Mouse (Mus musculus): Measurements from ENCODE around the gene Fcer1g. TPM values are rescaled to one million over a fixed set of nuclear protein-coding genes. Genes with fewer than 3 reads are reported as not detected.

Fcer1g gene
- polyA plus RNA-seq, 1 experiment from 2014 or later, result 0.49 TPM

DNA sequence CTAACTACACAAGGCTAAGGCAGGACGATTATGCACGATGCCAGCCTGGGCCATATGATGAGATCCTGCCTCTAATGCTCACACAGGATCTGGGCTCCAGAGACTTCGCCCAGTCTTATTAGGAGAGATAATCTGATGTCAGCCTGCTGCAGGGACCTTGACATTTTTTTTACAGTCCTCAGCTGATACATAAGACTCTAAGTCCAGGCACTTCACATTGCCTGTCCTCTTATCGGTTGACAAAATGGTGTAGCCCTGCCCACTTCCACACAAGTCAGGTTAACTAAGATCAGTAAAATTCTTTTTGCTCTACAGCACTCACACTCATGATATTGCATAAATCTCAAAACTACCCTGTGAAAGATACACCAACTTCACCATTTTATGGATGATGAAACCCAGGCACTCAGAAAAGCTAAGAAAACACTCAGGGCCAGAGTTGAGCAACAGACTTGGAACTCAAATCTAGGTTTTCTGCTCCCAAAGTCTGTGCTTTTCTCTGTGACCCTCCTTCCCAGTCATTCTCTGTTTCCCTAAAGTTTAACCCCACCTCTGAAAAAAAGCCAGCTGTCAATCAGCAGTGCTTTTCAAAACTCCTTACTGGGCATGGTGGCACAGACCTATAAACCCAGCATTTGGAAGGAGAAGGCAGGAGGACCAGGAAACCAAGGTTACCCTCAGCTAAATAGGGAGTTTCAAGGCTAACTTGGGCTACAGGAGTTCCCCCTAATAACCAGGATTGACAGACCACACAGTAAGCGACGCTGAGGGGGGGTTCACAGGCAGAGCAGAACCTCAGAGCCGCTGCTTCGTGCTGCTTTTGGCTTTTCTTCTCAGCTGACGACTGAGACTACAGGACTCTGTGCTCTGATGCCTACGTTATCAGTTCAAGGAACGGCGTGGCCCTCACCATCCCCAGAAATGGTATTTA, 1.1 kb downstream of the Fcer1g start:
- H3K27me3 ChIP-seq, result no peaks in the 10 kb centered on the region
- POLR2A ChIA-PET, result interaction anchor here (0.9 to 1.8 kb wide), 4 partner anchors 10 to 84 kb away, joined by 3 to 6 read pairs (median 4); partner anchors contain the start of gene Ndufs2
- ATAC-seq, result no peak
- in situ Hi-C loops (cut with MboI; ENCODE audit: low pct_unique_long_range_greater_than_20kb), result no loop called here
- CTCF ChIA-PET, result interaction anchor here (1.1 to 1.6 kb wide), 2 partner anchors 10 to 15 kb away, joined by 3 read pairs; no protein-coding TSS in a partner anchor
- TF ChIP-seq CTCF (IDR thresholded peaks at IDR 0.05), result no peak
- DNase-seq (ENCODE audit: low read depth, low spot score), result no peak

DNA sequence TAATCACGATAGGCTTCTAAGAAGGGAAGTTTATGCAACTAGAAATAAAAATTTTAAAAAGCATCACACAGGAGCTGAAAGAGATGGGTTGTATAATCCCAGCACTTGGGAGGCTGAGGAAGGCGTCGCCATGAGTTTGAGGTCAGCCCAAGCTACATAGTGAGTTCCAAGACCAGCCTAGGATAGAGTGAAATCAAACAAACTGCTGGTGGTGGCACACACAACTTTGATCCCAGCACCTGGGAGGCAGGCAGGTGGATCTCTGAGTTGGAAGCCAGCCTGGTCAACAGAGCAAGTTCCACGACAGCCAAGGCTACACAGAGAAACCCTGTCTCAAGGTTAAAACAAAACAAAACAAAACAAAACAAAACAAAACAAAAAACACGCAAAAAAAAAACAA, 1.8 kb downstream of the Fcer1g start:
- ChIA-PET CTCF (interaction anchor here (1.1 to 1.6 kb wide), 2 partner anchors 11 to 16 kb away, joined by 3 read pairs; no protein-coding TSS in a partner anchor), POLR2A (interaction anchor here (0.9 to 1.2 kb wide), 4 partner anchors 9 to 119 kb away, joined by 3 to 7 read pairs (median 4); partner anchors contain the start of gene Cfap126)
- no peaks in the 10 kb centered on the region for H3K27me3 ChIP-seq
- TF ChIP-seq CTCF (IDR thresholded peaks at IDR 0.05), result no peak
- in situ Hi-C loops (cut with MboI; ENCODE audit: low pct_unique_long_range_greater_than_20kb), result no loop called here
- ATAC-seq (no peak), DNase-seq (ENCODE audit: low read depth, low spot score) (no peak)

DNA sequence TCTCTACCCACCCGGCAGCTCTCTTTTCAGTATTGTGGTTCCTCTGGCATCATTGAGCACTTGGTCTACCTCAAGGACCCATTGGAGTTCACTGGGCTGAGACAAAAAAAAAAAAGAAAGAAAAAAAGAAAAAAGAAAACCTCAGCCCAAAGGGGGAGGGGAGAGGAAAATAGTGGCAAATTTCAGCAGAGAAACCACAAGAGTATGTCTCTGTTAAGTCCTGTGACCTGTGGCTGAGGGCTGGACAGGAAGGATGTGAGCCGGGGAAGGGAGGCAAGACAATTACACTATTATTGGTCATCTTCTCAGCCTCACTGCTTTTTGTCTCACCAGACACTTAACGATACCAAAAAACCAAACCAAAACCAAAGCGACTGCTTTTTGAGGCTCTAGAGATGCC, 2.3 kb downstream of the Fcer1g start:
- in situ Hi-C loops (cut with MboI; ENCODE audit: low pct_unique_long_range_greater_than_20kb), result no loop called here
- TF ChIP-seq CTCF (IDR thresholded peaks at IDR 0.05), result no peak
- ChIA-PET CTCF (interaction anchor here (1.1 to 1.6 kb wide), 2 partner anchors 11 to 16 kb away, joined by 3 read pairs; no protein-coding TSS in a partner anchor), POLR2A (interaction anchor here (0.7 to 1.2 kb wide), 6 partner anchors 9 to 118 kb away, joined by 3 to 7 read pairs (median 4); partner anchors contain the start of gene Cfap126)
- peak; percentile 55 for ATAC-seq
- DNase-seq (ENCODE audit: low read depth, low spot score), result peak; percentile 62
- no peaks in the 10 kb centered on the region for H3K27me3 ChIP-seq

DNA sequence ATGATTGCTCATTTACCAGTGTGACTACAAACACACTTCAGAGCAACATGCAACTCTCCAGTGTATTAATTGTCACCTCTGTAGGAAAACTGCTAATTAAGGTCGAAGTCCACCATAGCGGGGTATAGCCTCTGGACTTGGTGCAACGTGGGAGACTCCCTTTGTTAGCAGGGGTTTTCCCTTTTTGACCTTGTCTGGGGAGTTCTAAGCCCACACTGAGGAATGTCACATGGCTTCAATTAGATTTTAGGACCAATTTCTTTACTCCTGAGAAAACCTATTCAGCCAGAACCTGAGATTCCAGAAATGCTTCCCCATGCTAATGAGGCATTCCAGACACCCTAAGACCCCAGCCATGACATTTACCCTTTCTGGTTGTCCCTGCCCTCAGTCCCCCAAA, 4.0 kb downstream of the Fcer1g start:
- in situ Hi-C loops (cut with MboI; ENCODE audit: low pct_unique_long_range_greater_than_20kb), result no loop called here
- no peaks in the 10 kb centered on the region for H3K27me3 ChIP-seq
- POLR2A ChIA-PET, result interaction anchor here (1.3 kb wide), 1 partner anchor 40 kb away, joined by 3 read pairs; the partner anchor contains the start of gene B4galt3
- DNase-seq (ENCODE audit: low read depth, low spot score) (no peak), ATAC-seq (no peak)
- CTCF ChIA-PET, result interaction anchor here (1.3 kb wide), 1 partner anchor 8 kb away, joined by 3 read pairs; no protein-coding TSS in a partner anchor
- TF ChIP-seq CTCF (IDR thresholded peaks at IDR 0.05), result no peak

DNA sequence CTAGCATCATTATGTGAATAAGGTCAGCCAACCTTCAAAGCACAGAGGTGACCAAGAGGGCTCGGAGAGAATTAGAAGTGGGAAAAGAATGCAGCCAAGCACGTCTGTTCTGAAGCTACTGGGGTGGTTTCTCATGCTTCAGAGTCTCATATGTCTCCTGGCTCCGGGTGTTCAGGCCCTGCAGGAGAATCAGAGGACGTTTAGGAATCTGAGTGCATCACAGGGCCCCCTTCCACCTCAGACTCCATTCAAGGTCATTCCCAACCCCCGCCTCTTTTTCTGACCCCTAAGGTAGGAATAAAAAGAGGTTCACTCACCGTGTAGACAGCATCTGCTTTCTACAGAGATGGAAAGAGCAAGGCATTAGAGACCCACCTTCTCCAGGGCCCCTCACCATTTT, 4.4 kb downstream of the Fcer1g start:
- no peak for DNase-seq (ENCODE audit: low read depth, low spot score)
- in situ Hi-C loops (cut with MboI; ENCODE audit: low pct_unique_long_range_greater_than_20kb), result no loop called here
- ChIA-PET POLR2A (interaction anchor here (1.3 kb wide), 1 partner anchor 40 kb away, joined by 3 read pairs; the partner anchor contains the start of gene B4galt3), CTCF (interaction anchor here (1.1 to 1.3 kb wide), 2 partner anchors 9 to 81 kb away, joined by 3 read pairs; no protein-coding TSS in a partner anchor)
- H3K27me3 ChIP-seq, result no peaks in the 10 kb centered on the region
- TF ChIP-seq CTCF (IDR thresholded peaks at IDR 0.05), result no peak
- no peak for ATAC-seq

DNA sequence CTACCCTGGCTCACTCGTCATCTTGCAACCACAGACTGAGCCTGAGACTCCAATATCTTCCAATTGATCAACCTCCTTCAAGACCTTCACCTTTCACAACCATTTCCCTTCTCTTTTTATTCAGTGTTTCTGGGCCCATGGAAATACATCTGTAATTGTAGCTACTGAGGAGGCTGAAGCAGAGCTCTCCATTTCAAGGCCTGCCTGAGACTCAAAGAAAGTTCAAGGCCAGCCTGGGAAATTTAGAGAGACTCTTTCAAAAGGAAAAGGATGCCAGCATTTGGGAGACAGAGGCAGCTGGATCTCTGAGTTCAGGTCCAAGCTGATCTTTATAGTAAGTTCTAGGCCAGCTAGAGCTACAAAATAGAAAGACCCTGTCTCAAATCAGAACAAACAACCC, 6.3 kb downstream of the Fcer1g start:
- H3K27me3 ChIP-seq, result no peaks in the 10 kb centered on the region
- no peak for ATAC-seq
- no peak for TF ChIP-seq CTCF (IDR thresholded peaks at IDR 0.05)
- ChIA-PET CTCF (interaction anchor here (1.1 to 1.4 kb wide), 2 partner anchors 11 to 109 kb away, joined by 4 read pairs; no protein-coding TSS in a partner anchor), POLR2A (interaction anchor here (0.6 to 1.0 kb wide), 2 partner anchors 35 to 60 kb away, joined by 3 read pairs; partner anchors contain the start of gene Usp21)
- in situ Hi-C loops (cut with MboI; ENCODE audit: low pct_unique_long_range_greater_than_20kb), result no loop called here
- DNase-seq (ENCODE audit: low read depth, low spot score), result no peak

DNA sequence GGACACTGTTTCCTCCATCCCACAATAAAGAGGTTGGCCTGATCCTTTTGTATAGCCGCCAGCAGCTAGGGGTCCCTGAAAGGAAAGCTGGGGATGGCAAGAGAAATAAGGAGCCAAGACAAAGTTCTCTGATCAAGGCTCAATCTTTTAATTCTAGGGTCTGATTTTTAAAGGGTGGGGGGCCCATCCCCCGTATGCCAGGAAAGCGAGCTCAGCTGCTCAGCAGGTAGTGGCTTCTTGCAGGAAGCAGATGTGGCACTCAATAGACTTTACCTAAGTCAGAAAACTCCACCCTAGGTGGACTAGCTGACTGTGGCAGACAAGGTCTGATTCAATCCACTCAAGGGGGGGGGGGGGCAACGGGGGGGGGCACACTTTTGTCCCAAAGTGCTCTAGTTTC, 7.4 kb downstream of the Fcer1g start:
- ATAC-seq (no peak), DNase-seq (ENCODE audit: low read depth, low spot score) (no peak)
- ChIA-PET POLR2A (no interaction called here), CTCF (no interaction called here)
- in situ Hi-C loops (cut with MboI; ENCODE audit: low pct_unique_long_range_greater_than_20kb), result no loop called here
- no peak for TF ChIP-seq CTCF (IDR thresholded peaks at IDR 0.05)
- no peaks in the 10 kb centered on the region for H3K27me3 ChIP-seq

DNA sequence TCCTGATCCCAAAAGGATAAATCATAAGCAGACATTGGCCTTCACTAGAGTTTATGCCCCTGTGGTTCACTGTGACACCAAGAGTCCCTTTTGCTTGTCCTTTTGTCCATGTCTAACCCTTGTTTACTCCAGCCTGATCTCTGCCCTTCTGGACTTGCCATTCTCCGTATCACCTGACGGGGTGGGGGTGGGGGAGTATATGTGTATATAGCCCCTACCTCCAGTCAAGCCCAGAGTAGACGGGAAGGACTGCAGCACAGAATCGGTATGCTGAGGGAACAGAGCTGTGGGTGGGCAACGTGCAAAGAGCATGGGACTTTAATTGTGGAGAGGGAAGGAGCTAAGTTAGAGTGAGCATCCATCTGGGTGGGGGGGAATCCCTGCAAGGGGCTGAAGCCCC, 9.3 kb downstream of the Fcer1g start, which contains the start of gene Apoa2:
Apoa2 (plus strand) TSS at position 198 of the 400 bp plus-strand sequence.
- ChIA-PET CTCF (interaction anchor here (1.1 to 1.4 kb wide), 2 partner anchors 11 to 14 kb away, joined by 3 read pairs; no protein-coding TSS in a partner anchor), POLR2A (interaction anchor here (0.6 to 0.7 kb wide), 2 partner anchors 20 to 107 kb away, joined by 3 to 4 read pairs; no protein-coding TSS in a partner anchor)
- in situ Hi-C loops (cut with MboI; ENCODE audit: low pct_unique_long_range_greater_than_20kb), result loop anchor here (5.0 kb wide), 2 partner anchors 63 to 113 kb away; partner anchors contain the start of gene Cfap126
- TF ChIP-seq CTCF (IDR thresholded peaks at IDR 0.05), result no peak
- no peak for ATAC-seq
- H3K27me3 ChIP-seq, result no peaks in the 10 kb centered on the region
- DNase-seq (ENCODE audit: low read depth, low spot score), result no peak

DNA sequence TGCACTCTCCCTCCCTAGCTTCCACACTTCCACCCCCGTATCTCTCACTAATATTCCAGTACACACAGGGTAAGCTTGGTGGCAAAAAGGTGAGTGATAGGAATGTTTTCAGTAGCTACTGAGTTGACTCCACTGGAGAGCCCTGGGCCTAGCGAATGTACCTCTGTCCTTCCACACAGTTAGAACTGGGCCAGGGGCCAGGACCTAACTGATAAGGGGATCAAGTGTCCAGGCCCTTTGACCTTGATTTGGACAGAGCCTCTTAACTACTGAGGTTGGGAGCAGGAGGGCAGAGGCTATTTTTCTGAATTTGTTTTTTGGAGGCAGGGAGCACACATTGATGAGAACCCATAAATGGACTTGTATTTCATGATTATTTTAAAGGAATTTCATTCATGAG, 10.4 kb downstream of the Fcer1g start:
- in situ Hi-C loops (cut with MboI; ENCODE audit: low pct_unique_long_range_greater_than_20kb), result loop anchor here (5.0 kb wide), 2 partner anchors 61 to 111 kb away; partner anchors contain the start of gene Cfap126
- ATAC-seq, result no peak
- no peaks in the 10 kb centered on the region for H3K27me3 ChIP-seq
- DNase-seq (ENCODE audit: low read depth, low spot score), result no peak
- no peak for TF ChIP-seq CTCF (IDR thresholded peaks at IDR 0.05)
- ChIA-PET POLR2A (interaction anchor here (0.8 kb wide), 1 partner anchor 8 kb away, joined by 5 read pairs; no protein-coding TSS in a partner anchor), CTCF (interaction anchor here (1.3 kb wide), 1 partner anchor 11 kb away, joined by 4 read pairs; the partner anchor contains the start of gene Fcer1g)

DNA sequence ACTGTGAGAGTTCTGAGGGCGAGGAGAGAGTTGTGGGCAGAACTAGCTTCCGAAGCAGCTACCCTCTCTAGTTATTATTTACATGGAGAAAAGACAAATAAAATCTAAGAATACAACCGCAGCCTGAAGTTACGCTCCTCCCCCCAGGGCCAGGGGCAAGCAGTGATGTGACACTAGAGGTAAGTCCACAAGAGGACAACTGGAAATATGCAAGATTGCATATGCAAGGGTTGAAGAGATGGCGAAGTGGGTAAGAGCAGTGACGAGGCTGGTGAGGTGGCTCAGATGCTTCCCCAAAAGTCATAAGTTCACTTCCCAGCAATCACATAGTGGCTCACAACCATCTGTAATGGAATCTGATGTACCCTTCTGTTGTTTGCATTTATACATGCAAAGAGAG, 11.0 kb downstream of the Fcer1g start:
- no peak for ATAC-seq
- TF ChIP-seq CTCF (IDR thresholded peaks at IDR 0.05), result no peak
- in situ Hi-C loops (cut with MboI; ENCODE audit: low pct_unique_long_range_greater_than_20kb), result loop anchor here (5.0 kb wide), 2 partner anchors 61 to 111 kb away; partner anchors contain the start of gene Cfap126
- CTCF ChIA-PET, result interaction anchor here (1.3 to 1.4 kb wide), 2 partner anchors 12 to 65 kb away, joined by 3 to 4 read pairs; partner anchors contain the start of gene Fcer1g
- no peak for DNase-seq (ENCODE audit: low read depth, low spot score)
- no peaks in the 10 kb centered on the region for H3K27me3 ChIP-seq
- POLR2A ChIA-PET, result interaction anchor here (0.6 to 0.8 kb wide), 3 partner anchors 9 to 29 kb away, joined by 3 to 5 read pairs (median 4); no protein-coding TSS in a partner anchor
